Mouse (Mus musculus): ENCODE measurements around the gene 4930562C15Rik. TPM values are rescaled to one million over a fixed set of nuclear protein-coding genes. Genes with fewer than 3 reads are reported as not detected.

4930562C15Rik gene
- polyA plus RNA-seq, 1 experiment from 2014 or later: 0.11 TPM

Other genes with a start within 250 kb of the 4930562C15Rik start
- gene Glis2, start 240.7 kb upstream of the 4930562C15Rik start, polyA plus RNA-seq (2016; fragmentation: Nextera tagmentation; extraction: Ambion mirVana): 24.9 and 25.5 TPM in 2 replicates
- gene Pam16, start 210.4 kb upstream of the 4930562C15Rik start, polyA plus RNA-seq (2016; fragmentation: Nextera tagmentation; extraction: Ambion mirVana): 127 and 128 TPM in 2 replicates
- 14.8 and 16.4 TPM in 2 replicates for gene Vasn, start 195.5 kb upstream of the 4930562C15Rik start, polyA plus RNA-seq (2016; fragmentation: Nextera tagmentation; extraction: Ambion mirVana)
- gene Dnaja3, start 195.4 kb upstream of the 4930562C15Rik start, polyA plus RNA-seq (2016; fragmentation: Nextera tagmentation; extraction: Ambion mirVana): 77.6 and 77.7 TPM in 2 replicates
- 14.8 and 15.3 TPM in 2 replicates for gene Coro7, start 155.6 kb upstream of the 4930562C15Rik start, polyA plus RNA-seq (2016; fragmentation: Nextera tagmentation; extraction: Ambion mirVana)
- gene Nmral1, start 116.1 kb upstream of the 4930562C15Rik start, polyA plus RNA-seq (2016; fragmentation: Nextera tagmentation; extraction: Ambion mirVana): 37.2 and 37.8 TPM in 2 replicates
- 84.5 and 90.1 TPM in 2 replicates for gene Hmox2, start 109.1 kb upstream of the 4930562C15Rik start, polyA plus RNA-seq (2016; fragmentation: Nextera tagmentation; extraction: Ambion mirVana)
- gene Cdip1, start 45.1 kb upstream of the 4930562C15Rik start, polyA plus RNA-seq (2016; fragmentation: Nextera tagmentation; extraction: Ambion mirVana): 122 and 132 TPM in 2 replicates
- gene Ubald1, start 44.9 kb downstream of the 4930562C15Rik start, polyA plus RNA-seq (2016; fragmentation: Nextera tagmentation; extraction: Ambion mirVana): 26.8 and 27.1 TPM in 2 replicates
- gene Mgrn1, start 50.8 kb downstream of the 4930562C15Rik start, polyA plus RNA-seq (2016; fragmentation: Nextera tagmentation; extraction: Ambion mirVana): 114 and 116 TPM in 2 replicates
- gene Nudt16l1, start 103.3 kb downstream of the 4930562C15Rik start, polyA plus RNA-seq (2016; fragmentation: Nextera tagmentation; extraction: Ambion mirVana): 92.3 and 97.3 TPM in 2 replicates
- gene Anks3, start 128.8 kb downstream of the 4930562C15Rik start, polyA plus RNA-seq (2016; fragmentation: Nextera tagmentation; extraction: Ambion mirVana): 34.4 and 34.8 TPM in 2 replicates
- not detected in 2 replicates for gene Sept12, start 162.4 kb downstream of the 4930562C15Rik start, polyA plus RNA-seq (2016; fragmentation: Nextera tagmentation; extraction: Ambion mirVana)
- 2.0 and 3.7 TPM in 2 replicates for gene Smim22, start 171.9 kb downstream of the 4930562C15Rik start, polyA plus RNA-seq (2016; fragmentation: Nextera tagmentation; extraction: Ambion mirVana)
- gene Rogdi, start 178.1 kb downstream of the 4930562C15Rik start, polyA plus RNA-seq (2016; fragmentation: Nextera tagmentation; extraction: Ambion mirVana): 44.1 and 48.3 TPM in 2 replicates
- gene Glyr1, start 214.4 kb downstream of the 4930562C15Rik start, polyA plus RNA-seq (2016; fragmentation: Nextera tagmentation; extraction: Ambion mirVana): 111 and 114 TPM in 2 replicates
- gene Ubn1, start 214.6 kb downstream of the 4930562C15Rik start, polyA plus RNA-seq (2016; fragmentation: Nextera tagmentation; extraction: Ambion mirVana): 16.3 and 16.7 TPM in 2 replicates